Mouse (Mus musculus) monocyte, adult 5-6 weeks (primary cell): ENCODE data around the gene Cd276. TPM values are rescaled to one million over a fixed set of nuclear protein-coding genes. Genes with fewer than 3 reads are reported as not detected.

Experiments
- total RNA-seq: library from RNA; stranded (forward); fragments of 200-1000, 200-491, 200-594 nt; gene quantifications from 3 replicates; pipeline ENCODE4 v1.2.3, GENCODE M21; 2017

Gene Cd276
- total RNA-seq, 1 experiment from 2014 or later = 7.2 TPM

Other genes starting within 250 kb of the Cd276 start
- not detected in 3 replicates for gene Loxl1, start 242.3 kb downstream of the Cd276 start, total RNA-seq
- not detected in 3 replicates for gene Tbc1d21, start 185.0 kb downstream of the Cd276 start, total RNA-seq
- not detected in 3 replicates for gene Insyn1, start 66.8 kb downstream of the Cd276 start, total RNA-seq
- 321 to 443 TPM (median 357 TPM) in 3 replicates for gene Nptn, start 26.8 kb upstream of the Cd276 start, total RNA-seq
- 1.5 to 3.0 TPM (median 1.6 TPM) in 3 replicates for gene Rec114, start 188.5 kb upstream of the Cd276 start, total RNA-seq